Mouse (Mus musculus) central nervous system, embryonic 11.5 days (tissue): Measurements from ENCODE around the gene Cldn10. TPM values are rescaled to one million over a fixed set of nuclear protein-coding genes. Genes with fewer than 3 reads are reported as not detected.

Source experiments
- polyA plus RNA-seq: library from polyadenylated mRNA; depleted of rRNA; stranded (reverse); fragments of >200 nt; gene quantifications from 2 replicates; pipeline ENCODE4 v1.2.3, GENCODE M21; 2012; rRNA removed

The Cldn10 gene
- polyA plus RNA-seq, result 0.06 and 0.30 TPM in 2 replicates

DNA sequence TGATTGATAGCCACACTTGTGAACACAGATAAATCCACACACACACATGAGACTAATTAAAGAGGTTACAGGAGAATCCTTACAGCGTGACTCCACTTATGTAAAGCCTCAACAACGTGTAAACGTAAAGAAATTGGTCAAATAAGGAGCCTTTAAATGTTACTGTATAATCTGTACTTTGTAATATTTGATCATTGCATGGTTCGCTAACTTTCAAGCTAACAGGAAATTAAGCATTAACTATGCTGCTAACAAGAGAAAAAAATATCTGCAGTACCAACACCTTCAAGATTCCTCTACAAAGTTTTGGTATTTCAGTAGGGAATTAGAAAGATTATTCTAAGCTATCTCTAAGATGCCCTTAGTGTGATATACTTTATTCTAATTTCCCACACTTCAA lies at the start of gene Cldn10:
Cldn10 (plus strand) TSS at position 288 of the 400 bp plus-strand sequence.

Other genes starting within 250 kb of the Cldn10 start
- 1.9 and 2.4 TPM in 2 replicates for gene Abcc4, start 81.7 kb upstream of the Cldn10 start, polyA plus RNA-seq
- gene Dzip1, start 137.6 kb downstream of the Cldn10 start, polyA plus RNA-seq, result 66.8 and 74.4 TPM in 2 replicates
- gene Dnajc3, start 150.1 kb downstream of the Cldn10 start, polyA plus RNA-seq, result 17.2 and 17.6 TPM in 2 replicates